Mouse (Mus musculus) 3134 (cell line): ENCODE measurements around the gene Slc22a3.

Experiments used
- DNase-seq: peaks from one replicate; pipeline ENCODE4 v3.0.0-alpha.2; 2011; ENCODE audit warnings: low spot score; ENCODE audit not compliant: insufficient read length; ENCODE audit errors: extremely low read depth

The Slc22a3 gene

DNA sequence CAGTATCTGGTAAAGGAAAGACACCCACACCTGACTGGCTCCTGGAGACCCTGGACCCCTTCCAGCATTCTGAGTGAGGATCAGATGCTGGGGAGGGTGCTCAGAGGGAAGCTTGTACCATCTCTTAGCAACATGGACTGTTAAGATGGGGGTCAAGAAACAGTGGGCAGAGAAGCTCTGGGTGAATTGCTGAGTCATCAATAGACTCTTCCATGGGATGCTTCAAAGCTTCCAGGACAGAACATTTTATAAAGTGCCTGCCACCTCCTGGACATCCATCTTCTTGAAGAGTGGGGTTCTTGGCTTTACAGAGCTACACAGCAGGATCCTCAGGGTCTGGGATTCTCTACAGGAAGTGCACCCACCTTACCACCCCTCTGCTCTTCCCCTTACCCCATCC lies 35.0 kb downstream of the Slc22a3 start:
- DNase-seq: no peak

DNA sequence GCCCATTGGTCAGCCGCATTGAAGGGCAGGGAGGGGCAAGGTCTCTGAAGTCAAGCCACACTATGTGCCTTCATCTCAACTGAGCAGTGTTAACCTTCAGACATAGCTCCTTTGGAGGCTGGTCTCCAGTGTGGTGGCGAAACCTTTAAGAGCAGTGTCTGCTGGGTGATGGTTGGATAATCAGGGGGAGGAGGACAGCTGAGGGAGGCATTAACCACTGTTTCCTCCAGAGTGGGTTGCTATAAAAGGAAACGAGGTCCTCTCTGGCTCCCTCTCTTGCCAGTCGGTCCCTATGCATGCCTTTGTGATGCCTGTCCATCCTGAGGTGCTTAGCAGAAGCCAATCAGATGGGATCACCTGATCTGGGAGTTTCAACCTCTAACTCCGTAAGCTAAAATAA lies 38.8 kb downstream of the Slc22a3 start:
- DNase-seq: no peak

DNA sequence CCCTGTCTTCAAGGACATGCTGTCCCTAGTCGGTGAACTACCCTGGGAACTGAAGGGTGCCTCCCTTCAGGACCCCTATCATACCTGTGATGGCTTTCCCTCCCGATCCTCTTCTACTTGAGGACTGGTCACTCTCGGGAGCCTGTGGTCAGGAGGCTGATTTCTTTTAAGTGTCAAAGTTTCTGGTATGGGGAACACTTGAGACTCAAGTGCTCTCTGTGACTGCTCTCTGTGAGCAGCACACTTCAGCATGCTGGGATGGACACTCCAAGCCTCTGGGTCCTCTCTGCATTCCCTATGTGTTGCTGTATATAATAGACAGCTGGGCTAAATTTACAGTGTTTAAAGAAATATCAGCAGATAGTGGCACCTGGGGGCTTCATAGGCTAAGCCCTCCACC lies 39.9 kb downstream of the Slc22a3 start:
- no peak for DNase-seq

DNA sequence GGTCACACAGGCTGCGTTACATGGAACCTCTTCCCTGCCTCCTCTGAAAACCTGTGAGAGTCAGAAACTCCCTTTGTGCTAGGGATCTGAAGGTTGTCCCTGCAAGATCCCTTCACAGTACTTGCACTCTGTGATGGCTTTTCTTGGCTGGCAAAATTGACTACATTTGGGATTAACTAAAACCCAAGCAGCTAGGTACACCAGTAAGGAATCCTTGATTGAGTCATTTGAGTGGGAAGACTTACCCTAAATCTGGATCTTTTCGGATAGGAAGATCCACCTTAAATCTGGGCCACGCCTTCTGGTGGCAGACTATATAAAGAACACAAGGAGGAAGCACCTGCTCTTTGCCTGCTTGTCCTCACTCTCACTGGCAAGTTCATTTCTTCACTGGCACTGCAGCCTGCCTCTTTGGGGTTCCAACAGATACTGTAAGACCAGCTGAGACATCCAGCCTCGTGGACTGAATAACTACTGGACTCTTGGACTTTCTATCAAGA lies 41.0 kb downstream of the Slc22a3 start:
- no peak for DNase-seq

DNA sequence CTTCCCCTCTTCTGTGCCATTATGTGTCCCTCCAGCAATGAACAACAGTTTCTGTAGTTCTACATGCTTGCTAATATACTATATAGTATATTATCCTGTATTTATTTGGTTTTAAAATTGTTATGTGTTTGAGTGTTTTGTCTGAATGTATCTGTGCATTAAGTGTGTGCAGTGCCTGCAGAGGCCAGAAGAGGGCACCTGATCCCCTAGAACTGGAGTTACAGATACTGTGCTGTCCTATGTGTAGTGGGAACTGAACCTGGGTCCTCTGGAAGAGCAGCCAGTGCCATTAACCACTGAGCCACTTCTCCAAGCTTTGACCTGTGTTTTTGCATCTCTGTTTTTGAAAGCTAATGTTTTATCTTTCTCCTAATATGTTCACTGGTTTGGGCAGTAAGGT lies 46.3 kb downstream of the Slc22a3 start:
- DNase-seq: no peak

DNA sequence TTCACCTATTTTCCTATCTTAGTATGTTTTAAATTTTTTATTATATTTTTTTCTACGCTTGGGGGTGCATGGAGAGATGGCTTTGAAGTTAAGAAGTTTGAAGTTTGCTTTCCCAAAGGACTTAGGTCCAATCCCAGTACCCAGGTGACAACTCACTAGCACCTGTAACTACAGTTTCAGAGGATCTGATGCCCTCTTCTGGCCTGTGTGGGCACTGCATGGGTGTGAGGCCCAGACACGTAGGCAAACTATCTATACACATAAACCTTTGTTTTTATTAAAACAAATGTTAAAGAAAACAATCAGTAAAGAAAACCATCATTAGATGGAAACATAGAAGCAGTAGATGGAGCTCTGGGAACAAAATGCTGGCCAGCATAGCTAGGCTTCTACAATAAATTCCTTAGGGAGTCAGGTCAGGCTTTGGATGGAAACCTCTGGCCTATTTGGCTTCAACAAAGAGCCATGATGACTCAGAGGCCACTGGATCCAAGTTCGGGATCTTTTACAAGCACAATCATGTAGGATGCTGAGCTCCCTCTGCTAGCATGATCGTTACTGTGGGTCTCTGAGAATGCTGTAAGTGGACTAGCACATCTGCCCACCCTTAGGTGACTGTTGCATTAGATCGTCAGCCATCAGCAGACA lies 52.2 kb downstream of the Slc22a3 start:
- no peak for DNase-seq

DNA sequence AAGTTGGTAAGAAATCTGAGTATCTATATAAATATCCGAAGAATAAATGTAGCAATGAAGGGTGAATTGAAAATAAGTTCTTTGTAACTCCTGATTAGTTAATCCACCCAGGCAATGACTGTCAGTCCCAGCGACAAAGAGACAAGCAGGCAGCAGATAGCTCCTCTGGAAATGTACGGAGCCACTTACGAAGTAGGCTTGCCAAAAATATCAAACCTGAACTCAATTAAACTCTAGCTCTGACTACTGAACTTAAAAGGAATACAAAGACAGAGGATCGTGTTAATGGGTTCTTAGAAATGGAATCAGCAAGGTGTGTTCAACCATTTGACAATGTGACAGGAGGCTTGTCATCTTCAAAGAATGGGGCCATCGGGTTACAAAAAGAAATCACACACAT lies 53.8 kb downstream of the Slc22a3 start:
- DNase-seq: no peak

DNA sequence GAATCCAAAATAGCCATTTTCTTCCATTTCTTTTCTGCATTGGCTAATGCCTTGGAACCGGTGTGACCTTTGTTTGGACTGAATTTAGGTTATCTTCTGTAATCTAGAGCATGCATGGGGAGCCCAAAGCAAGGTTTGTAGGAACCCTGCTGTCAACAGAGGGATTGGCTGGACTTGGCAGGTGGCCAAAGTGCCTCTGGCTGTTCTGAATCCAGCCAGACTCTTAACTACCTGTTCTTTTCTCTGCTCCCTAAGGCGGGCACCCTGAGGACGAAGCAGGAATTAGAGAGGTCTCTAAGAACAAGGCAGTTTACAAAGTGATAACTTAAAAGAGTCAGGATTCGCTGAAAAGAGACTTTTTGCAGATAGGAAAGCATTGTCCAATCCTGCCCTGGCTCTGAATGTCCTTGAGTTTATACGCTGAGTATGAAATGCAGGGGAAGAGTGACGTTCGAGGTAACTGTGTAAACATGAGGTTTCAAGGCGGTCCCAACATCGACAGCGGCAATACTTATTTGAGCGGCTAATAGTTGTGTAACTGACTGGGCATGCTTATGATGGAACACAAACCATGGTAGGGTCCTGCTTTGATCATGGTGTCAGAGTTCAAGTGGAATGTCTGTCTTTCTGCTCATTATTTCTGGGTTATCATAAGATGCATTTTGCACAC lies 54.5 kb downstream of the Slc22a3 start:
- DNase-seq: no peak

DNA sequence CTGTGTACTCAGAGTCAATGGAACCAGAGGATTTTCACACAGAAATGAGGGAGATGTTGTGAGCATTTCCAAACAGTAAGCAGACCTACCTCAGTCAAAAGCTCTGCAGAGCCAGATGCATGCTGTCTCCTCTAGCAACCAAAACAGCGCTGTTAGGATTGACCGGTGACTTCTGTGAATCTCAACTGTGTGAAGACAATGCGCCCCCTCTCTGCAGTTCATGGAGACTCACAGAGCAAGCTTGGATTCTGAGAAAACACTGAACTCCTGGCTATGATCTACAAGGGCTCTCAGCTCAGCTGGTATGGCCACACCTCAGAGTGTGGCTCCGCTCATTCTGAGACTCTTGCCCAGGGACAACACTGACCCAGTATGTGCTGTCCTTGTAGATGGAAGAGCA lies 56.3 kb downstream of the Slc22a3 start:
- DNase-seq: no peak

DNA sequence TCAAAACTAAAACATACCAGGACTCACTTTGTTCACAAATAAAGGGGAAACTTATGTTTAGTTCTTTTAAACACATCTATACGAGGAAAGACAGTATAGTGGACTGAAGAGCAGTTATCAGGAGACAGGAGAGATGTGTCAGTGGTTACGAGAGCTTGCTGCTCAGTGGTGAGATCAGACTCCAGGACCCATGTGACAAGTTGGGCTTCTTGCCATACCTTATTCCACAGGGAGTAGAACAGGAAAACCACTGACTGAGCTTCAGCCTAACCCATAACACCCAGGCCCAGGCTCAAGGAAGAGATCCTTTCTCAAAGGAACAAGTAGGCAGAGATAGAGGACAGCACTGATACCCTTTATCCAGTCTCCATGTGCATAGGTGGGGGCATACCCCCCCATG lies 62.9 kb downstream of the Slc22a3 start:
- DNase-seq: peak; percentile 32

DNA sequence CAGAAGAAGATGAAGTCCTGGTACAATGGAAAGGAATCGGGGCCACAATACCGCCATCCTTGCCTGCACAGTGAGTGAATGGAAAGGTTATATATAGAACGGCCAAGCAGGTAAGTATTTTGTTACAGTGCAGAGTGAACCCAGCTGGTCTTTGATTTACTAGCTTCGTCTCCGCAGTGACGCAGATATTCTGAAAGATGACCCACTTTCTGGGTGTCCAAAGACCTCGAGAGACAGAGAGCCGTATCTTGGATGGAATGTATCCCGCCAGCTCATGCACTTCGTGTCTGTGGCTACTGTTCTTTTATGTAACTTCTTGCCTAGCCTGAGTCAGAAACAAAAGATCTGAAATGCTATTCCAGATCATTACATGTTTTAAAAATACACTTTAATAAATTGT lies 69.7 kb downstream of the Slc22a3 start:
- DNase-seq: no peak

DNA sequence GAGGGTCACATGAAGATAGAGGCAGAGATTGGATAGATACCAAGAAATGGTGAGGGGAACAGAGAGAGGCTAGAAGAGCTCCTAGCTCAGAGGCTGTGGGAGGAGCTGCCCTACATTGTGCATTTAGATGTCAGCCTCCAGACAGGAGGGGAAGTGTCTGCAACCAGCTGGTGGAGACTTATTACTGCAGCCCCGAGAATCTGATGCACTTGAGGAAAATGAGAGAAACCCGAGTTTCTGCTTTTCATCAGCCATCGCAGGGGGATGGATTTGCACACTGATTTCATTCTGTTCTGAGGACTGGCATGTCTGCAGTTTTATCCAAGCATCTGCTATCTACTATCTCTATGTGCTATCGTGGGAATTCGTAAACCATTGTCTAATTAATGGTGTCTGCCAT lies 75.8 kb downstream of the Slc22a3 start:
- DNase-seq: no peak

DNA sequence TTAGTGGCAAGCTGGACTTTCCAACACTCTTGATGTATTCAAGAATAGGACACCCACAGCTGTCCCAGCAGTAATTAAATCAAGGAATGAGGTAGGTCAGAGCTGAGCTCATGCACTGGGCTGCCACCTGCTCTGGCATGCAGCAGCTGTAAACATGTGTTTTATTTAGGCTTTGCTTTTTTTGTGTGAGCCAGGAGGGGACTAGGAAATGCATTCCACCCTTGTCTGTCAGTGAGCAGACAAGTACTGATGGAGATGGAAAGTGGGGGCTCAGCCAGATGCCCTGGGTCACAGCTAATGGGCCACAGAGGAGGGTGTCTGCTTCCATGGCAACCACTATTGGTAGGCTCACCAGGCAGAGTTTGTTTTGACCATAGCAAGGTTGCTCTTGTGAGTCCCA lies 79.1 kb downstream of the Slc22a3 start:
- no peak for DNase-seq

DNA sequence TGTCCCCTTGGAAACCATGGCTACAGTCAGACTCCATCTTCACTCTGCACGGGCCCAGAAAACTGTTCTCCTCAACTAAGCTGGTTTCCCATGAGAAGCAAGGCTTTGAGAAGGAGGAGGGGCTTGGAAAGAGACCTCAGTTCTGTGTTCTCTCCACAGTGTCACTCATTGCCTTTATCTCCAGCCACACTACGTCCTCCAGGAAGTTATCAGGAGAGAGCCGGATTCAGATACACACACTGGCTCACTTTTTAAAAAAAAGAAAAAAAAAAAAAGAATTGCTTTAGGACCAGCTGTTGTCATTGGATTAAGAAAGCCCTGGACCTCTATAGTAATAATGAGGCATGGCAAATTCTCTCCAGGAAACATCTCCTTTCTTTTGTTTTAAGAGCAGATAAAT lies 80.3 kb downstream of the Slc22a3 start:
- no peak for DNase-seq

DNA sequence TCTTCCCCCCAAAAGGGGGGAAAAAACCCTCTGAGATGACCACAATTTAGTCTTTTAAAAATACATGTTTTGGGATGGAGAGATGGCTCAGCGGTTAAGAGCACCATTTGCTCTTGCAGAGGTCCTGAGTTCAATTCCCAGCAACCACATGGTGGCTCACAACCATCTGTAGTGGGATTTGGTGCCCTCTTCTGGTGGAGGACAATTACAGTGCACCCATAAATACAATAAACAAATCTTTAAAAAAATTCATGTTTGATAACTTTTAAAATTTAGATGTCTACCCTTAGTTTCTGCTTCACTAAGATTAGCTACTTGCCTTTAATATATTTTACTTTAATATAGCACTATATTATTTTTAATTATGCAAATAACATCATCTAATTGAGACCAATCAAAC lies 85.4 kb downstream of the Slc22a3 start:
- DNase-seq: no peak

DNA sequence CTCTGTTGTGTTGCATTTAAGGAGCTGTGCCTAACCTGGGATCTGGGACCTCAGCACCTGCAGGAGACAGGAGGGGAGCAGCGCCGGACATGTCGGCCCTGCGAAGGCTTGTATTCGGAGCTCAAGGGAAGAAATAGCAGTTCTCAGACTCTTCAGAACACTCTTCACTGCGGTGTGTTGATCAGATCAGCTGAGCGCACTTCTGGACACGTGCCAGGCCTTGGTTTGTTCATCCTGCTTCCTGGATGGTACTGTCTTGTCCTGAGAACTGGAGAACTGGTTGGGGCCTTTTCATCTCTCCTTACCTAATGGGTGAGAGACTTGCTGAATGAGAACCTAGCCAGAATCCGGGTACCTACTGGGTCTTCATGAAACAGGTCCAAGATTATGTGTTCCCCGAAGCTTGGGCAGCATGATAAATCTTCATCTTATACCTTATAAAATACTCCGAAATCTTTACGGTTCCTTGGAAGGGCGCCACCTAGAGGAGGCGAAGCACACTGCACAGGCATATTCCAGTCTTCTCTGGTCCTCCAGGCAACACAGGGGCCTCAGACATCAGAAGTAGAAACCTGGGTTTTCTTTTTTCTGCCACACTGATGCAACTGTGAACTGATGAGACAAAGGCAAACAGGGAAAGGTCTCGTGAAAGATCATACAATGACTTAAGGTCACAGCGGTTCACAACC lies 86.5 kb downstream of the Slc22a3 start:
- no peak for DNase-seq

DNA sequence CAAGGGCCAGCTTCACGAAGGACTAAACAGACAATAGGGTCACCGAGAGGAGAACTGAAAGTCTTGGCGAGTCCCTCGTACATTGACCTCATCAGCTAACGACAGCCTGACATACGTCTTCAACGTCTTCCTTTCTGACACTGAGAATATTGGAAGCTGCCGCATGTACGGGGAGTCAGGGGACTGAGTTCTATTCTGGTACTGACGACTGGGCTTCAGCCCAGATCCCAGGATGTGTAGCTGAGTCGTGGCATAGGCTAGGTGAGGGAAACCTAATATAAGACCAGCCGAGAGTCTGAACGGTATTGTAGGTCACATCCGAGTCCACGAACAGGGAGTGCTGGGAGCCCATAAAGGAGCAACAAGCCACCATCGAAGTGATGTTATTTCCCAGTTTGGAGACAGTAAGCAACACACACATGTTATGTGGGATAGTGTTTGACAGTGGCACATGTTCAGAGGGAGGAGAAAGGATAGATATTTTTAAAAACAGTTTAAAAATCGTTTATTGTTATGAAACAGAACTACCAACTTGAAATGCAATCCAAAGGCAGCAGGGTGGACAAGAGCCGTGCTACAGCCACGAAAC lies 87.9 kb downstream of the Slc22a3 start:
- DNase-seq: no peak

DNA sequence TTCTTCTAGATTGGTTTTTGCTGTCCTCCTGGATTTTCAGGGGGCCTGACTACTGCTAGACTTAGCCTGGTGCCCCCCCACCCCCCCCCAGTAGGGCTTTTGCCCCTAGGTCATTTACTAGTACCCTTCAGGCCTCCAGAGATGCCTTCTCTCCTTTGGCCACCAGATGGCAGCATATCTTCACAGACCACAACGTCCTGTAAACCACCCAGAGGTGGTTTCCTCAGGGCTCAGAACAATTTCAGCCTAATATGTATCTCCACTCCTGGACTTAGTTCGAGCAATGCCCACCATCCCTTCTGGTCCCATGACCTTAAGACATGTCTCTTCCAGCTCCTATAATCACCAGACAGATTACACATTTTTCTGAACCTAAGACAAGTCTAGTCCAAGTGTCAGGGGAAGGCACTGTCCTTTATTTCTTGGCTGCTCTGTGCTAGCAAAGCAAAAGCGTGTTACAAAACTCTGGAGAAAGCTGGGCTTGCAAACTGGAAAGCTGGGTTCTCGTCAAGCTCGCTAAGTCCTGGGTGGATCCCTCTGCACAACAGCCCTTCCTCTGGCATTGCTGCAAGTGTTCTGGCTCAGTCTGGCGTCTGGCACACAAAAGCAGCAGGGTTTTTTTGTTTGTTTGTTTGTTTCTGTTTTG lies 91.1 kb downstream of the Slc22a3 start:
- no peak for DNase-seq

DNA sequence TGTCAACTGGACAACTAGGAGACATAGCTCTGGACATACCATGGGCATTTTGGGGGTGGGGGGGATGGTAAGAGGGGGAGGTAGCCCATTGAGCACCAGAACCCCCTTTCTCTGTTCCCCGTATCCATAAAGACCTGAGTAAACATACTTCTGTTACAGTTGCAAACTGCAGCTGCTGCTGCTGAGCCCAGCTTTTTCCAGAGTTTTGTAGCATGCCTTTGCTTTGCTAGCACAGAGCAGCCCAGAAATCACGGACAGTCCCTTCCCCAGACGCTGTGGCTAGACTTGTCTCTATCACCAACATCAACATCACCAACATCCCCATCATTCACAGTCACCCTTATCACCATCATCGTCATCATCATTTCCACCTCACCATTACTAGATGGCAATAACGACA lies 91.8 kb downstream of the Slc22a3 start:
- DNase-seq: no peak

DNA sequence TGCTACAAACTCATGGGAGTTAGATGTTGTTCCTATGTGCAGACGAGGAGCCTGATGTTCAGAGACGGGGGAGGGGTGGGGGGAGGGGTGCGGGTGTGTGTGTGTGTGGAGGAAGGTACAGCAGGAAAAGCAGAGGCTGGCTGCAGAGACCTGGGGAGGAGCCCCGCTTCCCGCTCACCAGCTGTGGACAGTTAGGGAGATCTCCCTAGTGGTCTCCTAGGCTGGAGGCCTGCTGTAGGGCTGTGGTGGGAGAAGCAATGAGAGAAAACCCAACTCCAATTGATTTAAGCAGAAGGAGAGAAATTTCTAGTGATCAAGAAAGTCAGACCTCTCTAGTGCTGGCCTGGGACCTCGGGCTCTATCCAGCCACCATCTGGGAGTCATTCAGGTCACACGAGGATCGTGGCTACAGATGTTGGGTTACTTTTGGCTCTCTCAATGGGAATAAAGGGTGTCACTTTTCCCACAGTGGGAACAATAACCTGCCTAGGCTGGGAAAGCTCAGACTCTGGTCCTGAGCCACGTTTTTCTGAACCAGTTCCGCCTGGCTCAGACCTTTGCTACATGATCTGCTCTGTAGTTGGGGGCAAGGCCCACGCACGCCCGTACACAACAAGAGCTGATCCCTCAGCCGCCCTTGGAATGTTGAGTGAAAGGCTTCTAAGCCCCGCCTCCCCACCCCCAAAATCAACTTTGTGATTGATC lies 92.3 kb downstream of the Slc22a3 start:
- DNase-seq: no peak

DNA sequence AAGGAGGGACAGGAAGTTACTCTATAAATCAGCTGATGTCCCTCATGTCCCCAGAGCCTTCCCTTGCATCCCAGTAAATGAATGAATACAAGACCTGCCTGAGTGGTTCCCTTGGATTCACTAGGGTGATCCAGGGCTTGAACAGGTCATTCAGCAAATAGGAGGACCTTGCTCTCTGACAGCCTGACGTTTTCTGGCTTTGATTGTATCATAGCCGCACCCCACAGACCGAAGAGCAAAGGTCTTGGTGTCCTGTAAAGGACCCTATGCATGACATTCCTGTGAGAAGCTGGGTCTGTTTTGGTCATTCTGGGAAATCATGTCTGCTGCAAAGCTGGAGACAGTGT lies 94.6 kb downstream of the Slc22a3 start:
- no peak for DNase-seq
